Mouse (Mus musculus) stomach, embryonic 15.5 days (tissue): ENCODE results near the gene Emc9. TPM values are rescaled to one million over a fixed set of nuclear protein-coding genes. Genes with fewer than 3 reads are reported as not detected.

Experiments
- ATAC-seq: fragments of 200-750 bp; cut with Nextera tagmentation; 2 replicates; pipeline ENCODE4 v1.8.0; 2017; ENCODE audit warnings: low read depth, moderate number of reproducible peaks, moderate TSS enrichment; ENCODE audit not compliant: insufficient read depth, low FRiP score
- H3K27ac ChIP-seq: fragments of 300-500 bp; sonication (generic); 2 replicates; pipeline ENCODE4 v1.5.1; 2015; ENCODE audit warnings: mild to moderate bottlenecking, inconsistent platforms
- H3K27me3 ChIP-seq: fragments of 300-500 bp; sonication (generic); replicated peaks from 2 replicates; pipeline ENCODE4 v1.6.1; 2015; ENCODE audit warnings: inconsistent platforms
- H3K36me3 ChIP-seq: fragments of 300-500 bp; sonication (generic); 2 replicates; pipeline ENCODE4 v1.6.1; 2015; ENCODE audit warnings: inconsistent platforms
- H3K4me1 ChIP-seq: fragments of 300-500 bp; sonication (generic); 2 replicates; pipeline ENCODE4 v1.6.1; 2015; ENCODE audit warnings: inconsistent platforms
- H3K4me2 ChIP-seq: fragments of 300-500 bp; sonication (generic); 2 replicates; pipeline ENCODE4 v1.6.1; 2015; ENCODE audit warnings: mild to moderate bottlenecking, inconsistent platforms
- H3K4me3 ChIP-seq: fragments of 300-500 bp; sonication (generic); replicated peaks from 2 replicates; pipeline ENCODE4 v1.5.1; 2015; ENCODE audit warnings: inconsistent platforms
- H3K9ac ChIP-seq: fragments of 300-500 bp; sonication (generic); 2 replicates; pipeline ENCODE4 v1.6.1; 2015; ENCODE audit warnings: inconsistent platforms
- H3K9me3 ChIP-seq: fragments of 300-500 bp; sonication (generic); 2 replicates; pipeline ENCODE4 v1.6.1; 2016; ENCODE audit warnings: inconsistent platforms
- WGBS: fragments of 180-500 bp; shearing (Covaris S2); methylation state at CpG from one replicate; pipeline ENCODE4 v1.1.7; 2015; 5-methylcytosine and 5-hydroxymethylcytosine counted together
- polyA plus RNA-seq: library from polyadenylated mRNA; unstranded; fragments of >200 nt; fragmentation: Nextera tagmentation; extraction: Ambion mirVana; gene quantifications from 2 replicates; pipeline ENCODE4 v1.2.1, GENCODE M21; 2015

Emc9 gene
- polyA plus RNA-seq, 1 experiment from 2014 or later = 11.2 TPM

DNA sequence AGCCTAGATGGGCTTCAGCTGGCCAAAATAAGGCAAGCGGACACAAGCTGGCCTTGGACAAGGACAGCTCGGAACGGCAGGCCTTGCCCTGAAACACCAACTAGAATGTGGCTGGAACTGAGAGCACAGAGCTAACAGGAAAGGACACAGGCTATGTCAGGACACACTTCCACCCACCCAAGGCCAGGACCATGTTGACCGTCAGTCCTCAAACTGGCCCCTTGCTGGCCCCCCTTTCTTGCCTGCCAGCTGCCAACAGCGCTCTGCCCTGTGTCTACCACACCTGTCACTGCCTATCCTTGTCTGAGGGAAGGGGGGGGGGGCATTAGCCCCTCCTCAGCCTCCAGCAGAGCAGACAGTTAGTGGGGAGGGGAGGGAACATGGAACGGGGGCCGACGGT, 9.8 kb downstream of the Emc9 start, which contains the start of gene Fitm1:
Gene Fitm1, plus strand, starts transcription at position 316 of the 400 bp plus-strand sequence.
- no peaks in the 10 kb centered on the region for H3K9me3 ChIP-seq
- 71% methylated on average over 8 of the region's 8 CpGs for WGBS
- H3K9ac ChIP-seq = no peak within 1 kb of the TSS
- H3K4me2 ChIP-seq = no peak within 1 kb of the TSS
- no peak within 1 kb of the TSS; the same call in 1 of the 2 replicates for H3K27ac ChIP-seq
- peaks cover 14% of the 10 kb centered on the region for H3K4me1 ChIP-seq
- peaks cover under 1% of the 10 kb centered on the region; the same call in 1 of the 2 replicates for H3K36me3 ChIP-seq
- H3K4me3 ChIP-seq = no peak within 1 kb of the TSS
- no peak for ATAC-seq
- H3K27me3 ChIP-seq = no peaks in the 10 kb centered on the region

DNA sequence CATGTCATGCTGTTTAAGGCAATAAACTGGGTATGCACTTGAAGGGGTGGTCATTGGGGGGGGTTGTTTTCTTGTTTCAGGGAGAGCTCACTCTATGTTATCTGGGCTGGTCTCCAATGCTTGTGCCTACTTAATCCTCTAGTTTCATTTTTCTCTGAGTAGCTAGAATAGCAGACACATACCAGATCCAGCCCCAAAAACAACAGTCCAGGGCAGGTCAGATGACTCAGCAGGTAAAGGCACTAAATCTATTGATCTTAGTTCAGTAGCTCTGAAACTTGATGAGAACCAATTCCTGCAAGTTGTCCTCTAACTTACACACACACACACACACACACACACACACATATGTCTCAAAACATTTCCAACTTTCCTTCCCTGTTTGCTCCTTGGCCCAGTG, 13.3 kb downstream of the Emc9 start:
- H3K36me3 ChIP-seq = peaks cover 28% of the 10 kb centered on the region
- H3K27me3 ChIP-seq = no peaks in the 10 kb centered on the region
- H3K9ac ChIP-seq = no peak overlapping the region
- no peak overlapping the region for H3K27ac ChIP-seq
- no peaks in the 10 kb centered on the region for H3K4me1 ChIP-seq
- no peak overlapping the region for H3K4me3 ChIP-seq
- H3K9me3 ChIP-seq = no peaks in the 10 kb centered on the region
- no peak for ATAC-seq
- H3K4me2 ChIP-seq = no peak overlapping the region

DNA sequence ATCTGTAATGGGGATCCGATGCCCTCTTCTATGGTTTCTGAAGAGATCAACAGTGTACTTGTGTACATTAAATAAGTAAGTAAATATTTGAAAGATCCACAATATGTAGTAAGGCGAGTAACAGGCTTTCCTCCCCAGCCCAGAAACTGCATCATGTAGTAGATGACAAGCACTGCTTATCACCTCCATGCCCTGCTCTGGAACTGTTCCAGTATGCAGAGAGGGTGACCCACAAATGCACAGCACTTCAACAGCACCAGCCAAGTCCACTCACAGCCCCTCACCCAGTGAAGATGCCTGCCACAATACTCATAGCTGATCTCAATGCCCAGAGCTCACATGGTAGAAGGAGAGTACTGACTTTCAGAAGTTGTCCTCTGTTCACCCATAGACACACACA, 14.5 kb downstream of the Emc9 start:
- no peaks in the 10 kb centered on the region for H3K27me3 ChIP-seq
- H3K4me3 ChIP-seq = no peak overlapping the region
- ATAC-seq = no peak
- H3K9ac ChIP-seq = no peak overlapping the region
- 73% methylated on average over 2 of the region's 2 CpGs for WGBS
- no peaks in the 10 kb centered on the region for H3K9me3 ChIP-seq
- peaks cover 38% of the 10 kb centered on the region for H3K36me3 ChIP-seq
- no peak overlapping the region for H3K27ac ChIP-seq
- H3K4me1 ChIP-seq = no peaks in the 10 kb centered on the region
- H3K4me2 ChIP-seq = no peak overlapping the region

DNA sequence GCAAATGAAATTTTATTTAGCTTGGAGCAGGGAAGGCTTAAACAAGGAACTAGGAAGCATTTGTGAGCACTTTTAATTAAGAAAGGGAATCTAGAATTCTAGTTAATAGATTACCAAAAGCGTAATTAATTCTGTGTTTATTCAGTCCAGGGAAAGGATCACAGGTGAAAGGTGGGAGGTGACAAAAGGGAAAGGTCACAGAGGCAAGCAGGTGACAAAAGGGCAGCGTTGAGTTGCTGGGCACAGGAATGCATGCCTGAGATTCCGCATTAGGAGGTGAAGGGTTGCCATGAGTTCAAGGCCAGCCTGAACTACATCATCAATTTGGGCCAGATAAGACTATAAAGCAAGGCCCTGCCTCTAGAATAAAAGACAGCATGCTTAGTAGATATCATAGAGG, 17.6 kb downstream of the Emc9 start:
- Histone ChIP-seq H3K4me2 (no peak overlapping the region), H3K9ac (no peak overlapping the region), H3K36me3 (peaks cover 59% of the 10 kb centered on the region), H3K4me1 (no peaks in the 10 kb centered on the region), H3K4me3 (no peak overlapping the region), H3K27me3 (no peaks in the 10 kb centered on the region), H3K27ac (no peak overlapping the region), H3K9me3 (no peaks in the 10 kb centered on the region)
- ATAC-seq = no peak
- 68% methylated on average over 3 of the region's 3 CpGs for WGBS

DNA sequence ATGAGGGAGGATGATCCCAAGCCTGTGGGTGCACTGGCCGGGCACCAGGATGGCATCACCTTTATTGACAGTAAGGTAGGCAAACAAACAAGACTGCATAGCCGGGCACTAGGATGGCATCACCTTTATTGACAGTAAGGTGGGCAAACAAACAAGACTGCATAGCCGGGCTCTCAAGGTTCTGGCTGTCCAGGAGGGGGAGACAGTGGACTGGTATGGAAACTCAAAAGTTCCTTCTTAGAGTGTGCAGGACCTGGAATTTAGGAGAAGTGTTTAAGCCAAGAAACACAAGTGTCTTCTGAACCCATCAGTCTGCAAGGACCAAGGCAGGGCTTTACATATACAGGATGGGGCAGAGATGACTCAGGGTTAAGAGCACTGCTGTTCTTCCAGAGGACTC, 19.4 kb downstream of the Emc9 start:
- peaks cover 59% of the 10 kb centered on the region for H3K36me3 ChIP-seq
- H3K4me3 ChIP-seq = no peak overlapping the region
- peaks cover 13% of the 10 kb centered on the region for H3K4me1 ChIP-seq
- 70% methylated on average over 3 of the region's 3 CpGs for WGBS
- ATAC-seq = no peak
- H3K9me3 ChIP-seq = no peaks in the 10 kb centered on the region
- H3K27me3 ChIP-seq = no peaks in the 10 kb centered on the region
- no peak overlapping the region for H3K9ac ChIP-seq
- no peak overlapping the region for H3K4me2 ChIP-seq
- H3K27ac ChIP-seq = no peak overlapping the region

DNA sequence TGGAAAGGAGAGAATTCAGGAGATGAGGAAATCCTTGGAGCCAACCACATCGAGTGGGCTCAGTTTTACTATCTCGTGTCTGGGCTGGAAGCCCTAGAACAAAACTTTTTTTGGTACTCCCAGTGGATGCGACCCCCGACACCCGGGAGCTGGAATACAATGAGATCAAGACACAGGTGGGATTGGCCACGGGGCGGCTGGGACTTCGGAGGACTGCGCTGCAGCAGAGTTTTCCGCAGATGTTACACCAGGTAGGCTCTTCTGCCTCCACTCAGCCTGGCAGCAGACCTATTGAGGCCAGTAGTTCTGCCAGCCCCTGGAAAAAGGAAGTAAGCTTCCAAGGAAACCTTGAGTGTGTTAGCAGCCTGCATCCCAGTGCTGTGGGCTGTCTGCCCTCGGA, 21.9 kb downstream of the Emc9 start:
- no peak overlapping the region for H3K4me2 ChIP-seq
- 90% methylated on average over 11 of the region's 11 CpGs for WGBS
- H3K27me3 ChIP-seq = no peaks in the 10 kb centered on the region
- H3K4me3 ChIP-seq = no peak overlapping the region
- no peak for ATAC-seq
- H3K4me1 ChIP-seq = peaks cover 13% of the 10 kb centered on the region
- no peaks in the 10 kb centered on the region for H3K9me3 ChIP-seq
- no peak overlapping the region for H3K27ac ChIP-seq
- H3K36me3 ChIP-seq = peaks cover 45% of the 10 kb centered on the region
- H3K9ac ChIP-seq = no peak overlapping the region

DNA sequence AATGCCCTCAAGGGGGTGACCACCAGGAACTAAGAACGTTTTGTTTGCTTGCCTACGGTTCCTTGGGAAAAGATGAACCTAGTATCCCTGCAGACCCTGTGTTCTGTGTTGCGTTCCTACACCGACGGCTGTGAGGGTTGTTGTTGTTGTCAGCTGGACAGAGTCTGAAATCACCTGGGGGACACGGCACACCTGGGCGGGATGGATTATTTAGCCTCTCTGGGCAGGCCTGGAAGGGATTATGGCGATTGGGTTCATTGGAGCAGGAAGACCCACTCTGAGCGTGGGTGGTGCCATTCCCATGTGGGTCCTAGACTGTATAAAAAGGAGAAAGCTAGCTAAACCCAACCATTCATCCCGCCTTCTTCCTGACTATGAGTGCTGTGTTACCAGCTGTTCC, 23.2 kb downstream of the Emc9 start:
- no peak overlapping the region for H3K27ac ChIP-seq
- H3K27me3 ChIP-seq = no peaks in the 10 kb centered on the region
- WGBS = 76% methylated on average over 10 of the region's 10 CpGs
- H3K36me3 ChIP-seq = peaks cover 32% of the 10 kb centered on the region
- H3K4me3 ChIP-seq = no peak overlapping the region
- peaks cover 20% of the 10 kb centered on the region for H3K4me1 ChIP-seq
- ATAC-seq = no peak
- no peak overlapping the region for H3K9ac ChIP-seq
- H3K4me2 ChIP-seq = peak overlapping the region; percentile 80; the same call in 1 of the 2 replicates
- no peaks in the 10 kb centered on the region for H3K9me3 ChIP-seq

DNA sequence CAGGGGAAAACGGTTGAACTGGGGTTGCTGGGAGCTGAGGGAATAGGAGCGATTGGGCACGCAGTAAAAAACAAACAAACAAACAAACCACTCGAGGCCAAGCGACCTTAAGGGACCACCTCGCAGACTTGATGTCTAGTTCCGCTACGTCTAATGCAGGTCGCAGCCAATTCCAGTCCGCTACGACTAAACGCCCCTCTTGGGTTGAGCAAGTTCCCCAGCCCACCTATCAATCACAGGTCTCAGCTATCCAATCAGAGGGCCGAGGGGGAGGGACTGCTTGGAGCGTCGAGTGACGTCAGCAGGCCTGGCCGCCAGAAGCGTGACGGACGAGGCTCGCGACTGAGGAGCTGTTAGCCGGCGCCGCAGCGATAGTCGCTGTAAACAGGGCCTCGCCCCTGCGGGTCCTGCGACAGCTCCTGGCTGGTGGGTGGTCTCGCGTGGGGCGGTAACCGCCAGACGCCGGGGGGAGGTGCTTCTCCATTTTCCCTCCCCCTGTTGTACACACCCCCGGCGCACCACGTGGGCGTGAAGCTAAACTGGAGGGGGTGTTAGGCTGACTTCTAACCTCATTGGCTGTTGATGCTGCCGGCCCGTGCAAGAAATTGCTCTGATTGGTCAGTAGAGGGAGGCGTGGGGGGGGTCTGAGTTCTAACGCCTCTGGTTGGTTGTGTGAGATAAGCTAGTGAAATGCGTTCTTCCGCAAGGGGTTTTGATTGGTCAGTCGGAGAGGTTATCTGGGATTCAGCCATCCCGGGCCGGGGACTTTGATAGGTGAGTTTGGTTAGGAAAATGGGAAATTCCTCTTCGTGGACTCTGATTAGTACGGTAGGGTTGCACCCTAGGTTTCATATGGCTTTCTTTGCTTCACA, 24.7 kb downstream of the Emc9 start, which contains the start of gene A730061H03Rik:
Gene A730061H03Rik, minus strand, starts transcription at position 205 of the 872 bp plus-strand sequence.
- WGBS = under 1% methylated on average over 51 of the region's 51 CpGs

DNA sequence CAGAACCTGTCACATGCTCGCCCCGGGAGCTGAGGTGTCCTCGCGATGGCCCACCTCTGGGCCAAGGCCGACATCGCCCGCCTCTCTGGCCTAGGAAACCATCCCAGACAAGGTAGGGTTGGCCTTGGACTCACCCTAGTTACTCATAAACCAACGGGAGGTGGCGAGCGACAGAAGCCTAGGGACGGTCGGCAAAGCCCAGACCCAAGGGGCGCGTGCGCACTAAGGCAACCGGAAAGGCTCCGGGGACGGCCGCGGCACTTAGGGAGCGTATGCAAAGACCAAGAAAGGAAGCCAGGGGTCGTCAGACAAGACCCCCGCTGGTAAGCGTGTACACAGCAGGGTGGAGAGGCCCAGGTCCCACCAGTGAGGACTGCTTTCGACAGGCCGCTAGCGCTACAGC, 25.3 kb downstream of the Emc9 start, which contains the start of gene Dcaf11:
Gene Dcaf11, plus strand, starts transcription at position 208 of the 403 bp plus-strand sequence.
- Histone ChIP-seq H3K27me3 (no peaks in the 10 kb centered on the region), H3K4me2 (peak within 1 kb of the TSS; percentile 80), H3K36me3 (peaks cover 13% of the 10 kb centered on the region; the same call in 1 of the 2 replicates), H3K9ac (peak within 1 kb of the TSS; percentile 49), H3K4me1 (peaks cover 20% of the 10 kb centered on the region), H3K9me3 (no peaks in the 10 kb centered on the region), H3K4me3 (peak within 1 kb of the TSS; percentile 64), H3K27ac (peak within 1 kb of the TSS; percentile 98)
- under 1% methylated on average over 27 of the region's 27 CpGs for WGBS
- peak; percentile 84 for ATAC-seq

More for the DNA sequence above, 24.7 kb downstream of the Emc9 start, which contains the start of gene A730061H03Rik:
- H3K4me3 ChIP-seq = peak within 1 kb of the TSS; percentile 64
- ATAC-seq = peak; percentile 91
- H3K27ac ChIP-seq = peak within 1 kb of the TSS; percentile 98
- H3K4me1 ChIP-seq = peaks cover 20% of the 10 kb centered on the region
- H3K9ac ChIP-seq = peak within 1 kb of the TSS; percentile 49
- H3K4me2 ChIP-seq = peak within 1 kb of the TSS; percentile 80
- no peaks in the 10 kb centered on the region for H3K27me3 ChIP-seq
- H3K36me3 ChIP-seq = peaks cover 19% of the 10 kb centered on the region; the same call in 1 of the 2 replicates
- H3K9me3 ChIP-seq = no peaks in the 10 kb centered on the region

DNA sequence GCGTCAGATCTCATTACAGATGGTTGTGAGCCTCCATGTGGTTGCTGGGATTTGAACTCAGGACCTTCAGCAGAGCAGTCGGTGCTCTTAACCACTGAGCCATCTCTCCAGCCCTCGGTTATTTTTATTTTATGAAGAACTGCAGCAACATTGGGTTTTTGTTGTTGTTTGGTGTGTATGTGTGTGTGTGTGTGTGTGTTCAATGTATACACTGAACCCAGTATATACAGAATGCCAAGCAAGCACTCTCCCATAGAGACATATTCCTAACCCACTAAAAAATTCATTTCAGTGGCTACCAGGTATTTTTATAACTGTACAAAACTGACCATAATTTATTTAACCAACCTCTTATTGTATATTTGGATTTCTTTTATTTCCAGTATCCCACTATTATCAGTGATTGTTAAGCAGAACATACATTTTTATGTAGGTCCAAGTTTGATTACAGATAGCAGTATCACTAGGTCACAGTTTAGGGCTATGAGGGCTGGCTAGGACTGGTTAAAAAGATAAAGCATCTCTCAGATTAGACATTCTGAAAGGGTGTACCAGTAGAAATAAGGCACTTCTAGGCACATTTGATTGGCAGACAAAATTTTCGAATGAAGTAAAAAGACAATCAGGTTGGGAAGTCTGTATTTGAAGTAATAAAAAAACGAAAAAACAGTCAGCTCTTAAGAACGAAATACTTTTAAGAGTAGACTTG, 26.2 kb downstream of the Emc9 start:
- no peak overlapping the region for H3K4me3 ChIP-seq
- 48% methylated on average over 6 of the region's 6 CpGs for WGBS
- peak overlapping the region; percentile 98 for H3K27ac ChIP-seq
- H3K4me2 ChIP-seq = peak overlapping the region; percentile 80
- H3K36me3 ChIP-seq = peaks cover 6% of the 10 kb centered on the region; the same call in 1 of the 2 replicates
- no peaks in the 10 kb centered on the region for H3K27me3 ChIP-seq
- H3K9ac ChIP-seq = no peak overlapping the region
- H3K4me1 ChIP-seq = peaks cover 20% of the 10 kb centered on the region
- H3K9me3 ChIP-seq = no peaks in the 10 kb centered on the region
- no peak for ATAC-seq

DNA sequence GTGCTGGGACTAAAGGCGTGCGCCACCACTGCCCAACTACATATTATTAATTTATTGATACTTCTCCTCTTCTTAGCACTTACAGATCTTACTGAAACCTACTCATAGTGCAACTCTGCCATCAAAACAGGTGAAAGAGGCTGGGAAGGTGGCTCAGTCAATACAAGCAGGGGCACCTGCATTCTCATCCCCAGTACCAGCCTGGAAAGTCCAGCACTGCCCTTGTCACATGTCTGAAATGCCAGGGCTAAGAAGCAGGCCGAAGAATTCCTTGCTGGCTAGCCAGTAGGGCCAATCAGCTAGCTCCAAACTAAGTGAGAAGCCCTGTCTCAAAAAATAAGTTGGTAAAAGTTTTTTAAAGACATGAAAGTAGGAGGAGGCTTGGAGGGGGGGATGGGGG, 27.5 kb downstream of the Emc9 start:
- H3K36me3 ChIP-seq = no peaks in the 10 kb centered on the region
- H3K9me3 ChIP-seq = no peaks in the 10 kb centered on the region
- no peak for ATAC-seq
- H3K4me1 ChIP-seq = peaks cover 20% of the 10 kb centered on the region
- no peaks in the 10 kb centered on the region for H3K27me3 ChIP-seq
- H3K4me2 ChIP-seq = no peak overlapping the region
- H3K27ac ChIP-seq = peak overlapping the region; percentile 84
- H3K9ac ChIP-seq = no peak overlapping the region
- no peak overlapping the region for H3K4me3 ChIP-seq
- whole genome bisulfite sequencing = 87% methylated on average over 3 of the region's 3 CpGs

DNA sequence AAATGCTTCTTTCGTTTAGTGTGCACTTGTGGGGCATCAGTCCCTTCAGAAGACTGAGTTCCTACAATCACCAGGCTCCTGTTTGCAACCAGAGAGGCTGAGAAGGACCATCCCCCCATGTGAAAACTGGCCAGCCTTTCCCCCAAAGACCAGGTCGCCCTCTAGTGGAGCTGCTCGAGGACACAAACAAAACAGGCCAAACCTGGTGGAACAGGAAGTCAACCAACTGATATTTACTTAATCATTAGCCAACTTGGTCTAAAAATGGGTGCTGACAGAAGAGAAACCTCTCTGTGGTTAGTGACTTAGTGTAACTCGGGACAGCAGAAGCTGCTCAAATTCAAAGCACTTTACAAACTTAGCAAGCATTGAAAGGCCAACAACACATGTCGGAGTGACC, 28.1 kb downstream of the Emc9 start:
- 22% methylated on average over 5 of the region's 5 CpGs for WGBS
- 0 out of 2 replicates have a peak overlapping the region, but pooled peaks have one; percentile 16 for H3K4me2 ChIP-seq

More for the DNA sequence above, 28.1 kb downstream of the Emc9 start:
- Histone ChIP-seq H3K27ac (peak overlapping the region; percentile 84), H3K4me3 (no peak overlapping the region), H3K27me3 (no peaks in the 10 kb centered on the region), H3K4me1 (peaks cover 17% of the 10 kb centered on the region), H3K9me3 (no peaks in the 10 kb centered on the region), H3K9ac (no peak overlapping the region), H3K36me3 (no peaks in the 10 kb centered on the region)
- no peak for ATAC-seq
